Mouse (Mus musculus) adrenal gland, adult 18-20 months (tissue): Measurements from ENCODE around the gene Mt3. TPM values are rescaled to one million over a fixed set of nuclear protein-coding genes. Genes with fewer than 3 reads are reported as not detected.
A peak's percentile ranks its signal among the peaks of the same experiment; 100 is the strongest.
"Not testable (repeated sequence)": the region's sequence is repeated elsewhere in the genome, so short reads cannot be mapped to it uniquely, and the experiment has no call there.

Experiments
- DNase-seq, 2 experiments: peaks; one replicate each; pipeline ENCODE4 v3.0.0; 2021 to 2022; ENCODE audit warnings: low spot score in 2 of 2
- total RNA-seq, 2 experiments: library from RNA; stranded (reverse); gene quantifications; 1 replicate in 1 of 2; 2 replicates in 1 of 2; pipeline ENCODE4 v1.2.3; 2021

Mt3 gene
- total RNA-seq, 2 experiments from 2014 or later: 4.5 to 7.2 TPM

DNA sequence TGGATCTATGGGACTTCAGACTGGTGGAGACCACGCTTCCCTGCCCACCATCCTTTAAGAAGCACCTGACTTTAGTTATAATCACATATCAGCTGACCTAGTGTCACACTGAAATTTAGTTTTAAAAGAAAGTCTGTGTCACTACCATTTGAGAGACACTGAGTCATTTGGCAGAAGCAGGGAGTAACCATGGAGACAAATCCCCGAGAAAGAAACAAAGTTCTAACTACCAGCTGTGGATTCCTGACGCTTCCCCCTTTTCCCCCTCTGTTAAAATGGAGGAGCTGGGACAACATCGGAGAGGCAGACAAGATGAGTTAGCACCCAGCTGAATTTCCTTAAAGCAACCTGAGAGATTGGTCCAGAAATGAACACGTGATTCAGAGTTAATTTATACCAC, 4.2 kb upstream of the Mt3 start:
- no peak for DNase-seq

DNA sequence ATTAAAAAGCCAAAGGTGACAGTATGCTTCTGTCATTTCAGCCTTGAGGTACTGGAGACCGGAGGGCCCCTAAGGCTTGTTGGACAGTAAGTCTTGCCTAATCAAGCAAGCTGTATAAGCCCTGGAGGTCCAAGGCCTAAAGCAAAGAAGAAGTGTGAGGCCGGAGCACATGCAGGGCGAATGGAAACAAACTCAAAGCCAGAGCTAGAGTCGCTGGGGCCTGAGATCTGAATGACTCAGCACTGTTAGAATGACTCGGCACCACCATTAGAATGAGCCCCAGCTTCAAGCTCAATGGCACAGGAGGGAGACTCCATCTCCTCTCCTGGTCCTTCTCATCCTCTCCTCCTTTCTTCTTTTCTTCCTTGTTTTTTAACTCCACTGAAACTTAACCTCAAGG, 1.5 kb upstream of the Mt3 start:
- DNase-seq: no peak

DNA sequence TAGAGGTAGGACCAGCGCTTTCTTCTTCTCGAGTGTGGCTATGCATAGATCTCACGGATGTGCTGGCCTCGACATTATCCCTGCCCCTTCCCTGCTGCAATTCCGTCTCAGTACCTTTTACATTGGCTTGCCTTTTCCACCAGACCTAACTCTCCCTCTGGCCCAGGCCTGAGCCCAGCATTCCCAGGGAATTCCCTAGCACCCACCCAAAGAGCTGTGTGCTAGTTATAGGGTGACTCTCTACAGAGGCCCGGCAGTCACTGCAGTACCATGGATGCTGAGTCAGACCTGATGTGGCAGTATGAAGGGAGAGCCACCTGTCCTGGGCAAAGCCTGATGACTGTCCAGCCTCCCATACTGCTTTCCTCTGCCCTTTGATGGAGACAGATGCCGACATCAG, 1.0 kb downstream of the Mt3 start:
- DNase-seq: no peak

DNA sequence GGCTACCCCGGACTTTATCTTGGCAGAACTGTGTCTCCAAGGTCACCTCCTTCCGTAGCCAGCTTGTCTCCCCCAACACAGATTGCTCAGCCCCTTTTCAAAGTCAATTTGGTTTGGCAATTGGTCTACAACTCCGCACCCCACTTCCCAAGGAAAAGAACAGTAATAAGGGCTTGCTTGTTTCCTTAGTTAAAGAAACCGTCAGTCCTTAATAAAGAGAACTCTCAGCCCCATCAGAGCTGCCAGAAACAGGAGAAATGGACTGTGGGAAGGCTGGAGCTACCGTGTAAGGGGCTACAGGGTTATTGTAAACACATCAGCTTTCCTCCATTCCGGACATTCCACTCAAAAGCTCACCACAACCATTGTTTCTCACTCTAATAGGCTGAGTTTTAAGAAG, 2.1 kb downstream of the Mt3 start:
- no peak for DNase-seq

DNA sequence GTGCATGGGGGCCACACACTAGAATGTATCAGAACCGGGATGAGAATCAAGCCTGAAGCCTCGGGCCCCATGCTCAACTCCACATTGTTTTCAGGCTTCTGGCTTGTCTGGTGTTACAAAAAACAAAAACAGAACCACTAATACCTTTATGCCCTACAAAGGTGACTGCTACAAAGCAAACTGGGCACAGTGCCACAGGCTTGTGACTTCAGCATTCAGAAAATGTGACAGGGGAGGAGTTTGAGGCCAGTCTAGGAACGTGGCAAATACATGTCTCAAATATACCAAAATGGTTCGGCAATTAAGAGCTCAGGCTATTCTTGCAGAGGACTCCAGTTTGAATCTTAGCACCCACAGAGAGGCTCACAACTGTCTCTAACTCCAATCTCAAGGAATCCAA, 3.7 kb downstream of the Mt3 start:
- no peak for DNase-seq

DNA sequence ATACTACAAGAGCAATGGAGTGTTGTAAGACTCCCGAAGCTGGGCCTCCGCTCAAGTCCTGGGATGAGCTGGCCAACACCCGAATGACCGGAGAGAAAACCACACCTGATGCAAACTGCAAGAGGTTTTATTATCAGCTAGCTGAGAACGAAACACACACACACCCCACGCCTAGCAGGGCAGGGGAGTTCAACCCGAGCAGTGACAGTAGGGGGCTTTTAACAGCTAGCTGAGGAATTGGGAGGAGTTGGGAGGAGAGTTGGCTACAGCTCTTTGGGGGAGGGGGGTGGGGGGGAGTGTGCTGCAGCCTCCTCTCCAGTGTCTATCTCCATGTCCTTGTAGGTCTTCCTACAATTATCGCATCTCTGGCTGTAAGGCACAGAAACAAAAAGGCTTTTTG, 13.4 kb downstream of the Mt3 start:
- not testable (repeated sequence) for DNase-seq

DNA sequence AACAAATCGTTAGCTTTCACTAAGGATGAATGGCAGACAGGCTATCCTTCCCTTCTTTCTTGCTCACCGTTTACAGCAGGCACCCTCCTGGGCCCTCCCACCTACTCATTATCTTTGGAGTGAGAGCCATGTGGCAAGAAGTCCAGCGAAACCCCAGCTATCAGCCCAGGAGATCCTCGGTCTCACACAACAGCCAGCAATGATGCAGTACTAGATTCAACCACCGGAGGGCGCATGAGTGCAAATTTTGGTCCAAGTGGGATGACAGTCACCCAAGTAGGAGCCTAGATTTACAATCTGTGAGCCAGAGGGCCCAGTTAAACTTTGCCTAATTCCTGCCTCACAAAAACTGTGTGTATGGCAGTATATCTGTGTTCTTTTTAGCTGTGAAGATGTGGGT, 14.8 kb downstream of the Mt3 start:
- DNase-seq: peak; percentile 97

DNA sequence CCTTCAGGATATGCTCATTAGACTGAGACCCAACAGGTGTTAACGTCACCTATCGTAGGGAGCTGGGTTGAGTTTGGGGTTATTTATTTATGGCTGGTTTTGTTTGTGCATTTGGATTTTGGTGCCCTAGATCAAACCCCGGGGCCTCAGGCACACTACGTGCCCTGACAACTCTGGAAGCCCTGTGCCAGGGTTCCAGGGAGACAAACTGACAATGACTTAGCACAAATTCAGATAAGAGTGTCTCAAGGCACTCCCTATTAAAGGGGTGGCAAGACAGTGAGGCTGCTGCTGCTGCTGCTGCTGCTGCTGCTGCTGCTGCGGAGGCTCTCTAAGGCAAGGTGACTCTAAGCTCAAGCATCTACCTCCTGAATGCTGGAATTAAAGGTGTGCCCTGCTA, 17.1 kb downstream of the Mt3 start:
- no peak for DNase-seq

DNA sequence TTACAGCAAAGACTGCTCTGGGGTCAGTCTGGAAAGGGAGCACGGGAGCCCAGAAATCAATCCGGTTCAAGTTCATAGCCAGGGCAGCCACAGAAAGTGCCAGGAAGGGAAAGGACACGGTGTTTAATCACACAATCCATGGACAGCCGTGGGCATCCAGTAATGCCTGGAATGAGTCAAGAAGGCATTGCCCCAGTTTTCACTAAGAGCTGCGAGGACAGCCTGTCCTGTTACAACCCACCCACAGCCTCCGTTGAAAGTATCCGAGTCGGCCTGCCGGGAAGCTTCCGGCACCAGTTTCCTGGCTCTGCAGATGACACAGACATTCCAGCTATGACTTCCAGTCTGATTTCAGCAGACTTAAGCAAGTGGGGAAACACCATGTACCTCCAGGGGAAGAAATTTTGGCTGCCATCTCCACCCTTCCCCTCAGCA, 18.9 kb downstream of the Mt3 start:
- peak; percentile 32 to 54 for DNase-seq

DNA sequence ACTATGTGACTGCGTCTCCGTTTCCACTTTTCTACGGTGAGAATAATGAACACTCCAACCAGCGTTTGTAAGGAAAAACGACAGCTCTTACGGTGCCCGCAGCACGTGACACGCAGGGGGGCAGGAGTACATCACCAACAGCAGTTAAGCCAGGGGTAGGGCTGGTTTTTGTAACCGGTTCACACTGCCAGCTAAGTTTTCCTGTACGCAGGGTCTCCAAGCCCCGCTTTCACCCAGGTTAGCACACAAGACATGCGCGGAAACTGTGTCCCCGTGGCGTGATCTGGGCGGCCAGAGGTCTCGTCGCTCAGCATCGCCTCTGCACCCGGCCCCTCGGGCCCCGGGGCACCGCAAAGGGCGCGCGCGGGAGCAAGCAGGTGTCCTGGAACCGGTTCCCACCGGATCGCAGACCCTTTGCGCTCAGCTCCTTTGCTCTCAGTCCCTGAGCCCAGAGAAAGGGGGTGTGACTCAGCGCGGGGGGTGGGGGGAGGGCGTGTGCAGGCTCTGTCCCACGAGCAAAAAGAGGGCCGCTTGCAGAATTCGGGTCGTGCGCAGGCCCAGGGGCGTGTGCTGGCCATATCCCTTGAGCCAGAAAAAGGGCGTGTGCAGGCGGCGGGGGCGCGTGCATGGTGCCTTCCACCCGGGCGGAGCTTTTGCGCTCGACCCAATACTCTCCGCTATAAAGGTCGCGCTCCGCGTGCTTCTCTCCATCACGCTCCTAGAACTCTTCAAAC, 19.8 kb downstream of the Mt3 start, which contains the start of gene Mt2:
Mt2 (plus strand) TSS at position 590 of the 734 bp plus-strand sequence.
- DNase-seq: peak; percentile 67 to 79

DNA sequence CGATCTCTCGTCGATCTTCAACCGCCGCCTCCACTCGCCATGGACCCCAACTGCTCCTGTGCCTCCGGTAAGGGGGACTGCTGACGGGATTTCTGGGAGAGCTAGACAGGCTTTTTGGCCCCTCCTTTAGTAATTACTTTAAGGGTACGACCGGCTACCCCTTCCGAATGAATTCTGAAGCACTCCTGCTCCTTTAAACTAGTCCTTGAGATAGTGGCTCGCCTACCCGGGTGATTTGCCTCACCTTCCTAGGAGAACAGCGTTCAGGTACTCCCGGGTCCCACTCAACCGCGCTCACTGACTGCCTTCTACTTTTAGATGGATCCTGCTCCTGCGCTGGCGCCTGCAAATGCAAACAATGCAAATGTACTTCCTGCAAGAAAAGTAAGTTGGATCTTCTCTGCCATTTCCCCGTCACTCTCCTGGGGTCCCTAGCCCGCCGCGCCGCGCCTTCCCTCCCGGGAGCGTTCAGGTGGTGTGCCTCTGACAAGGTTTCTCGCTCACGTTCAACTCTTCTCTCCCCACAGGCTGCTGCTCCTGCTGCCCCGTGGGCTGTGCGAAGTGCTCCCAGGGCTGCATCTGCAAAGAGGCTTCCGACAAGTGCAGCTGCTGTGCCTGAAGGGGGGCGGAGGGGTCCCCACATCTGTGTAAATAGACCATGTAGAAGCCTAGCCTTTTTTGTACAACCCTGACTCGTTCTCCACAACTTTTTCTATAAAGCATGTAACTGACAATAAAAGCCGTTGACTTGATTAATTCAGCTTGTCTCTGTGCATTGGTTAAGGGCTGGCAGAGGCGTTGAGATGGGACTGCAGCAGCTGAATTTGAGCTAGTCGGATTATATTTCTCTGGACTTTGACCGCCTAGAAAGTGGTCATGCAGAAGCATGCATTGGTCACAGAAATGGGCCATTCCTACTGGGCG, 20.7 kb downstream of the Mt3 start:
- peak; percentile 30 to 37 for DNase-seq

DNA sequence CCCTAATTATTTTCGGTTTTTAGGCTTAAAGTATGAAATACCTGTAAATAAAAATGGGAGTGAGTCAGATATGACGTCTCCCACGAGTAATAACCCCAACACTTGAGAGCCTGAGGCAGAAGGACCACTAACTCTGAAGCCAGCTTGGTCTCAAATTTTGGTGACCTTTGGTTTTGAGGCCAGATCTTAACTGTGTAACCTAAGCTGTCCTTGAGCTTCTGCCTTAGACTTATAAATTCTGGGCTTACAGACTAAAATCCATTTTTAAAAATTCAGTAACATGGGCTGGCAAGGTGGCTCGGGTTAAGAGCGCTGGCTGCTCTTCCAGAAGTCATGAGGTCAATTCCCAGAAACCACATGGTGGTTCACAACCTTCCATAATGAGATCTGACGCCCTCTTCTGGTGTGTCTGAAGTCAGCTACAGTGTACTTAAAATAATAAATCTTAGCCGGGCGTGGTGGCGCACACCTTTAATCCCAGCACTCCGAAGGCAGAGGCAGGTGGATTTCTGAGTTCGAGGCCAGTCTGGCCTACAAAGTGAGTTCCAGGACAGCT, 21.5 kb downstream of the Mt3 start:
- no peak for DNase-seq

DNA sequence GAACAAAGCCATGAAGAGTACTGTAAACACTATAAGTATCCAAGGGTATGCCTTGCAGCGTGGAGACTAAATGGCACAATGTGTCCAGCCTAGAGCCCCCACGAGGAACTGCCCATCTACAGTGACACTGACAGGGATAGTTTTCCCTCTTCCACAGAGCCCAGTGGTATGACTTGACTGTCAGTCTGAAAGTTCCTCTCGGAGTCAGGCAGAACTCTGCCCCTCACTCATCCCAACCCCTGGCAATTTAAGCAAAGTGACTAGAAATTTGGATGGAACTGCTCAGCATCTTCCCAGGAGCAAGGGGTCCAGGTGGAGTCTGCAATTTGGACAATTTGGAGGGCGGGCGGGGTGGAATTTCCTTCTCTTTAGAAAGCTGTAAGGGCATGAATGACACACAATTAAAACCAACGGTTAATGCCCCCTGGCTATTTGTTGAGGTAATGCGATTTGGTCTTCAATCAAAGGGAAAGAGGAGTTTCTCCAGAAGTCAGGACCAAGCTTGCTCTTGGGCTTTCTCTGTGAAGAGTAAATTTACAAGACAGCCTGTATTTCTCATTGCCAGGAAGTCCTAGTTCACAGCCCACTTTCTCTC, 22.3 kb downstream of the Mt3 start:
- no peak for DNase-seq

DNA sequence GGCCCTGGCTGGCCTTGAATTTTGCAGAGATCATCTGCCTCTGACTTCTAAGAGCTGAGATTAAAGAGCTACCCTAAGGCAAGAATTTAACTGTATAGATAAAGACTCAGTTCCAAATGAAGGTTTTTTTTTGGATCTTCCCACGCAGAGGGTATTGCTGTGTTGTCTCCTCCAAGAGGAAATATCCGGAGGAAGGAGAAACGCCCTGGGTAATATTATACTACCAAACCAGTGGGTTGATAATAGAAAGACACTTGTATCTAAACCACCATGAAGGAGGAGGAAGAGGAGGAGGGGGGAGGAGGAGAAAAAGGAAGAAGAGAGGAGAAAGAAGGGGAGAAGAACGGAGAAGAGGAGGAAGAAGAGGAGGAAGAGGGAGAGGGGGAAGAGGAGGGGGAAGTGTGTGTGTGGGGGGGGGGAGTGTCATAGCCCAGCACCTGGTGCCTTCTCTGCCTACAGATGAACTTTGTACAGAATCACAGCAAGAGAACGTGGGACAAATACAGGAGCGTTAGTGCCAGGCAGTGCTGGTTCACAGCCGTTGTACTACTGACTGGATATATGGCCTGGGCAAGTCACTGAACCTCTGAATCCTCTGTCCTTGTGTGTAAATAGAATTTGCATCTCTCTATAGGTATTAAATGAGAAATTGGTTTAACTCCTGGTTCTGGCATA, 25.4 kb downstream of the Mt3 start:
- no peak for DNase-seq

DNA sequence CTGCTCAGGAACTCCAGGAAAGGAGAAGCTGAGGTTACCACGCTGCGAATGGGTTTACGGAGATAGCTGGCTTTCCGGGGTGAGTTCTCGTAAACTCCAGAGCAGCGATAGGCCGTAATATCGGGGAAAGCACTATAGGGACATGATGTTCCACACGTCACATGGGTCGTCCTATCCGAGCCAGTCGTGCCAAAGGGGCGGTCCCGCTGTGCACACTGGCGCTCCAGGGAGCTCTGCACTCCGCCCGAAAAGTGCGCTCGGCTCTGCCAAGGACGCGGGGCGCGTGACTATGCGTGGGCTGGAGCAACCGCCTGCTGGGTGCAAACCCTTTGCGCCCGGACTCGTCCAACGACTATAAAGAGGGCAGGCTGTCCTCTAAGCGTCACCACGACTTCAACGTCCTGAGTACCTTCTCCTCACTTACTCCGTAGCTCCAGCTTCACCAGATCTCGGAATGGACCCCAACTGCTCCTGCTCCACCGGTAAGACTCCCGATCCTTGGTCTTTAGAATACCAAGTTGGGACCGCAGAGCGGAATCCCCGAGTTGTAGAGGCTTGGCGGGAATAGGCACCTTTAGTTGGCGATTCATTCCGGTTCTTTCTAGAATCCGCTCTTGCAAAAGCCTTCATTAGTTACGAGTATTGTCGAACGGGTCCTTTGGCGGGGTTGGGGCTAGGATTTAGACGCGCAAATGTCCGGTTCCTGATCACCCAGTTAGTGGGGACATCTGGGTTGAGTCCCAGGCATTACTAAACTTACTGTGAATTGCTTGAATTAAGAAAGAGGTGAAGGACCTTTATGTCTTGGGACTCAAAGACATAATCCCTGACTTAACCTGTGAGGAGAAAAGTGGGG, 26.7 kb downstream of the Mt3 start, which contains the start of gene Mt1:
Mt1 (plus strand) TSS at position 226 of the 856 bp plus-strand sequence.
- DNase-seq: peak; percentile 86

DNA sequence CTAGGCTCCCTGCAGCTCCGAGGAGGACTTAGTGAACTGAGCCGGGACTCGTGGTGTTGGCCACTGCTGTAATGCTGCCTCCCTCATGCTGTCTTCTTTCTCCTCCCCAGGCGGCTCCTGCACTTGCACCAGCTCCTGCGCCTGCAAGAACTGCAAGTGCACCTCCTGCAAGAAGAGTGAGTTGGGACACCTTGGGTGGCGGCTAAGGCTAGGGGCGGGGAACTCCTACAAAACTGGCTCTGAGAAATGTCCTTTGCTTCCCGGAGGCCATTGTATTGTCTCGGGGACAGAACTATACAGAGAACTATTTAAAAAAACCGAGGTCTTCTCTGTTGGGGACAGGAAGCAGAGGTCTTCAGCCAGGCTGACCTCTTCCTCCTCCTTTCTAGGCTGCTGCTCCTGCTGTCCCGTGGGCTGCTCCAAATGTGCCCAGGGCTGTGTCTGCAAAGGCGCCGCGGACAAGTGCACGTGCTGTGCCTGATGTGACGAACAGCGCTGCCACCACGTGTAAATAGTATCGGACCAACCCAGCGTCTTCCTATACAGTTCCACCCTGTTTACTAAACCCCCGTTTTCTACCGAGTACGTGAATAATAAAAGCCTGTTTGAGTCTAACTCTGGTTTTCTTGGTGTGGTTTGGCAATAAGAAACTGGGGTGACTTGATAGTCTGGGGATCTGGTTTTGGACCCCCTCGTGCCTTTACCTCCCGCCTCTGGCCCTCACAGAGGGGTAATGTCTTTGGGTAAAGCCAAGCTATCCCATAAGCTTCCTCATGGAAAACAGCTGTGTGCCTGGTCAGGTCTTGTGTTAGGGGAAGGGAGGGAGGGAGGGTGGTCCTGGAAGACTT, 27.5 kb downstream of the Mt3 start:
- DNase-seq: peak; percentile 35 to 41

DNA sequence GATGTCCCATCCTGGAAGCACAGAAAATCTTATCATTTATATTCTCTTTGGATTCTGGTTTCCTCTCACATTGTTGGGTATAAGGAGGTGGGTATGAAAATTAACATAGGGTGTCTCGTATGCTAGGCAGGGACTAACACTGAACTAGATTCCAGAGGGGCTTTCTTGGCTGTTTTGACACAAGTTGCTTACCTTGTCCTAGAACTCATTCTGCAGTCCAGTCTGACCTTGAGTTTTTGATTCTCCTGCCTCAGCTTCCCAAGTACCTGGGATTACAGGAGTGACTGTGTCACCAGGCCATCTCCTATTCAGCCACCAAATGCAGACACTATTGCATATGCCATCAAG, 28.1 kb downstream of the Mt3 start:
- no peak for DNase-seq

DNA sequence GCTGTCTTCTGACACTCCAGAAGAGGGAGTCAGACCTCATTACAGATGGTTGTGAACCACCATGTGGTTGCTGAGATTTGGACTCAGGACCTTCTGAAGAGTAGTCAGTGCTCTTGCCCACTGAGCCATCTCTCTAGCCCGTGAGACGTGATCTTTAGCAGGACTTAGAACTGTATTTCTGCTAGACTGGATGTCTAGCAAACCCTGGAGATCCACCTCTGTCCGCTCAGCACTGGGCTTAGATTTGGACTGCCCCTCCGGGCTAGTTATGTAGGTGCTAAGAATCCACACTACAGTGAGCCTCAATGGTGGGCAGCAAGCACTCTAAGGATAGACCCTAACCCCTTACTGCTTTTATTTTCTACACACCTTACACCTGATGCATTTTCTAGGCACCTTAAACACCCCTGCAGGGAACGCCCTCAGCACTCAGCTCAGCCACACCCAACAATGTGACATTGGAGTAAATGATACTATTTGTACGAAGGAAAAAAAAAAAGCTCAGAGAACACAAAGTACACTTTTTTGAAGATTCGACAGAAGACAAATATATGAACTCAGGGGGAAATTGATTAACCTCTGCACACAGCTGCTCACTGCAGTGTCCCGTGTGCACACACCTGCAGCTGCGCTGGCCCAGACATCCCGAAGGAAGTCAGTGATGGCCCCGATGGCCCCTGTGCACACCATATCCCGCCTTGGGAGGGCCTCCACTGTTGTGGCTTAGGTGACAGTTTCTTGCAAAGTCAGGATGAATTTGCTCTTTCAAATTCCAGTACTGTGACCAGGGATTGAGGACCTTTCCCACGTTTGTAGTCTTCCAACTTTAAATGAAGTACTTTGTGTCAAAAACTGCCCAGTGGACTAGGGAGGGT, 29.9 kb downstream of the Mt3 start:
- no peak for DNase-seq
